ENCODE assay signal across 33 mouse cellular contexts in genomic region chr6:82012392-82012791, GRCm38 (mm10). TPM values are rescaled to one million over a fixed set of nuclear protein-coding genes. Genes with fewer than 3 reads are reported as not detected.
DNase-seq lines count a peak whose midpoint lies in the region; ATAC-seq and TF ChIP-seq lines count a peak whose summit lies in the region.
"Had no signal": no experiment of that assay in that cellular context is flagged by ENCODE, and none has a peak within 500 bp of the region (broad histone marks: within the 10 kb centered on the region; RNA-seq: fewer than 3 reads in every experiment).

No protein-coding gene starts in this region.

- H3K4me1 ChIP-seq in kidney, adult 2 months (ENCODE audit: control insufficient read depth, insufficient read depth, low read length): no peaks in the 10 kb centered on the region; the same call in 1 of the 2 replicates
- no peaks in the 10 kb centered on the region for H3K4me1 ChIP-seq in kidney, embryonic 14.5 days (ENCODE audit: control insufficient read depth, insufficient read depth, low read length)
- H3K4me1 ChIP-seq: embryonic facial prominence, embryonic 12.5 days; hindbrain, embryonic 12.5 days; limb, embryonic 12.5 days; lung, embryonic 15.5 days; midbrain, embryonic 15.5 days; neural tube, embryonic 15.5 days had no signal

- TF ChIP-seq POLR2A in kidney, adult 2 months (IDR thresholded peaks at IDR 0.05; ENCODE audit: low read depth, low read length): no peak

- no peaks in the 10 kb centered on the region for H3K36me3 ChIP-seq in kidney, adult 2 months (ENCODE audit: control insufficient read depth, insufficient read depth, low read length)
- no peaks in the 10 kb centered on the region for H3K36me3 ChIP-seq in kidney, embryonic 14.5 days (ENCODE audit: control insufficient read depth, insufficient read depth, low read length)
- H3K36me3 ChIP-seq: embryonic facial prominence, embryonic 12.5 days; G1E; hindbrain, embryonic 12.5 days; limb, embryonic 12.5 days; lung, embryonic 15.5 days; midbrain, embryonic 10.5 days; midbrain, embryonic 15.5 days; neural tube, embryonic 15.5 days had no signal

- H3K27me3 ChIP-seq in kidney, adult 2 months (replicated peaks; ENCODE audit: control insufficient read depth, insufficient read depth, low read length): no peaks in the 10 kb centered on the region
- no peaks in the 10 kb centered on the region for H3K27me3 ChIP-seq in kidney, embryonic 14.5 days (ENCODE audit: control insufficient read depth, insufficient read depth, low read length)
- H3K27me3 ChIP-seq: embryonic facial prominence, embryonic 12.5 days; hindbrain, embryonic 12.5 days; limb, embryonic 12.5 days; lung, embryonic 15.5 days; midbrain, embryonic 15.5 days; neural tube, embryonic 15.5 days had no signal

- TF ChIP-seq CTCF in kidney, adult 2 months (conservative IDR thresholded peaks at IDR 0.05; ENCODE audit: insufficient read depth, insufficient read length, low read depth, low read length): no peak

- DNase-seq in adrenal gland, postnatal 10 days: peak; percentile 20
- DNase-seq in adrenal gland, postnatal 25 days: no peak
- DNase-seq in kidney, adult 2 months: peak; percentile 88
- peak; percentile 19 for DNase-seq in testis, postnatal 10 days (ENCODE audit: low spot score)
- DNase-seq in testis, postnatal 14 days (ENCODE audit: low spot score): no peak
- DNase-seq in frontal cortex, postnatal 14 days (ENCODE audit: low spot score in 2 of 2): no peak
- no peak for DNase-seq in urinary bladder, postnatal 14 days (ENCODE audit: low spot score)
- DNase-seq: cerebellum, adult 8-10 months; cerebellum, postnatal 36 days; gastrocnemius, adult 2 months; gastrocnemius, postnatal 36 days; heart, adult 18-20 months; heart, postnatal 36 days; retina, postnatal 1 day; right cerebral cortex, postnatal 25 days; thymus, postnatal 4 days had no signal

- H3K4me3 ChIP-seq in kidney, adult 2 months (ENCODE audit: insufficient read depth, low read depth, low read length): no peak overlapping the region
- H3K4me3 ChIP-seq in kidney, embryonic 14.5 days (ENCODE audit: low read length): no peak overlapping the region
- H3K4me3 ChIP-seq: embryonic facial prominence, embryonic 12.5 days; gastrocnemius, adult 2 months; hindbrain, embryonic 12.5 days; layer of hippocampus, adult 2 months; left cerebral cortex, adult 2 months; limb, embryonic 12.5 days; lung, embryonic 15.5 days; midbrain, embryonic 10.5 days; midbrain, embryonic 15.5 days; neural tube, embryonic 15.5 days had no signal

- no peak for ATAC-seq in kidney, embryonic 14.5 days (ENCODE audit: low FRiP score, low TSS enrichment)
- ATAC-seq: forebrain, embryonic 14.5 days; midbrain, embryonic 15.5 days had no signal

- H3K9me3 ChIP-seq in kidney, embryonic 14.5 days (ENCODE audit: control insufficient read depth, low read length): no peaks in the 10 kb centered on the region
- H3K9me3 ChIP-seq: embryonic facial prominence, embryonic 12.5 days; G1E; hindbrain, embryonic 12.5 days; limb, embryonic 12.5 days; lung, embryonic 15.5 days; midbrain, embryonic 10.5 days; midbrain, embryonic 15.5 days; neural tube, embryonic 15.5 days had no signal

- no peak overlapping the region for H3K27ac ChIP-seq in kidney, adult 2 months (ENCODE audit: insufficient read depth, low read depth, low read length)
- H3K27ac ChIP-seq in kidney, embryonic 14.5 days (ENCODE audit: low read depth, low read length): no peak overlapping the region
- H3K27ac ChIP-seq: embryonic facial prominence, embryonic 12.5 days; gastrocnemius, adult 2 months; hindbrain, embryonic 12.5 days; kidney, postnatal 0 days; layer of hippocampus, adult 2 months; left cerebral cortex, adult 2 months; limb, embryonic 12.5 days; liver, embryonic 14.5 days; lung, embryonic 15.5 days; midbrain, embryonic 10.5 days; midbrain, embryonic 15.5 days; neural tube, embryonic 15.5 days; stomach, postnatal 0 days had no signal

- WGBS in kidney, adult 2 months: 21% methylated on average over 1 of the region's 1 CpGs
- WGBS in kidney, embryonic 14.5 days: 72% methylated on average over 1 of the region's 1 CpGs

- no peak overlapping the region for H3K9ac ChIP-seq in kidney, embryonic 14.5 days (ENCODE audit: low read depth, low read length)
- H3K9ac ChIP-seq: embryonic facial prominence, embryonic 12.5 days; hindbrain, embryonic 12.5 days; limb, embryonic 12.5 days; liver, embryonic 14.5 days; lung, embryonic 15.5 days; midbrain, embryonic 15.5 days; neural tube, embryonic 15.5 days had no signal

- no peak overlapping the region for H3K4me2 ChIP-seq in kidney, embryonic 14.5 days (replicated peaks; ENCODE audit: low read depth, low read length)
- H3K4me2 ChIP-seq: embryonic facial prominence, embryonic 12.5 days; heart, embryonic 11.5 days; hindbrain, embryonic 12.5 days; limb, embryonic 12.5 days; lung, embryonic 15.5 days; midbrain, embryonic 15.5 days; neural tube, embryonic 15.5 days had no signal

RNA-seq across cellular contexts. Expression of gene Eva1a, which starts 28.5 kb away (rescaled TPM):
- total RNA-seq in adrenal gland, postnatal 10 days (2021): 10 to 100 TPM in 1 of 2 experiments, 1 to 10 TPM in 1; 7.4 to 11.4 TPM
- total RNA-seq in adrenal gland, postnatal 25 days (2021): 1.8 and 3.1 TPM in 2 replicates
- polyA plus RNA-seq in kidney, adult 2 months (2012; rRNA removed): 34.3 and 39.2 TPM in 2 replicates
- polyA plus RNA-seq in kidney, embryonic 14.5 days (2014; fragmentation: Nextera tagmentation; extraction: Ambion mirVana): 37.3 and 45.4 TPM in 2 replicates
- total RNA-seq: megakaryocyte progenitor cell, adult 5-6 weeks had no signal
- polyA plus RNA-seq: G1E had no signal

RNA-seq across cellular contexts. Expression of gene Mrpl19, which starts 46.6 kb away (rescaled TPM):
- total RNA-seq in adrenal gland, postnatal 10 days (2021): 10 to 100 TPM; 41.1 to 58.2 TPM
- 22.9 and 36.0 TPM in 2 replicates for total RNA-seq in adrenal gland, postnatal 25 days (2021)
- 4.2 and 4.6 TPM in 2 replicates for polyA plus RNA-seq in kidney, adult 2 months (2012; rRNA removed)
- 56.9 and 73.2 TPM in 2 replicates for polyA plus RNA-seq in kidney, embryonic 14.5 days (2014; fragmentation: Nextera tagmentation; extraction: Ambion mirVana)

Comparison
In these comparisons a context has a peak if more than half of its experiments do, and no peak if none do; other contexts are left out.
1. DNase-seq: peak in adrenal gland, postnatal 10 days (single experiment), kidney, adult 2 months (single experiment) and testis, postnatal 10 days (single experiment); none in adrenal gland, postnatal 25 days (single experiment), testis, postnatal 14 days (single experiment), frontal cortex, postnatal 14 days (0 of 2) and urinary bladder, postnatal 14 days (single experiment).